Mouse (Mus musculus) midbrain, embryonic 10.5 days (tissue): ENCODE measurements around the gene Ube2f. TPM values are rescaled to one million over a fixed set of nuclear protein-coding genes. Genes with fewer than 3 reads are reported as not detected.

ENCODE experiments used
- DNase-seq: peaks from one replicate; pipeline ENCODE4 v3.0.0-alpha.2; 2017; ENCODE audit warnings: low spot score
- H3K27ac ChIP-seq: fragments of 300-500 bp; sonication (generic); replicated peaks from 2 replicates; pipeline ENCODE4 v1.5.1; 2016; ENCODE audit warnings: mild to moderate bottlenecking
- H3K27me3 ChIP-seq: fragments of 300-500 bp; sonication (generic); 2 replicates; pipeline ENCODE4 v1.6.1; 2016; ENCODE audit warnings: low read depth, mild to moderate bottlenecking; ENCODE audit not compliant: poor library complexity, severe bottlenecking
- H3K36me3 ChIP-seq: fragments of 300-500 bp; sonication (generic); 2 replicates; pipeline ENCODE4 v1.6.1; 2016; ENCODE audit warnings: mild to moderate bottlenecking, moderate library complexity
- H3K4me1 ChIP-seq: fragments of 300-500 bp; sonication (generic); 2 replicates; pipeline ENCODE4 v1.6.1; 2016
- H3K4me3 ChIP-seq: fragments of 300-500 bp; sonication (generic); 2 replicates; pipeline ENCODE4 v1.5.1; 2016; ENCODE audit warnings: mild to moderate bottlenecking, moderate library complexity
- H3K9me3 ChIP-seq: fragments of 300-500 bp; sonication (generic); replicated peaks from 2 replicates; pipeline ENCODE4 v1.6.1; 2016; ENCODE audit warnings: mild to moderate bottlenecking
- WGBS: fragments of 180-500 bp; shearing (Covaris S2); methylation state at CpG from one replicate; pipeline ENCODE4 v1.1.7; 2016; 5-methylcytosine and 5-hydroxymethylcytosine counted together
- polyA plus RNA-seq: library from polyadenylated mRNA; unstranded; fragments of >200 nt; fragmentation: Nextera tagmentation; extraction: Ambion mirVana; gene quantifications from 2 replicates; pipeline ENCODE4 v1.2.1, GENCODE M21; 2016

The Ube2f gene
- polyA plus RNA-seq, 1 experiment from 2014 or later: 92.1 TPM

- H3K4me3 ChIP-seq: no peak overlapping the region
- 90% methylated on average over 13 of the region's 13 CpGs for WGBS
These were observed 59.4 kb downstream of the Ube2f start for GRCm38 (mm10) chr1:91309366-91310085.

DNA sequence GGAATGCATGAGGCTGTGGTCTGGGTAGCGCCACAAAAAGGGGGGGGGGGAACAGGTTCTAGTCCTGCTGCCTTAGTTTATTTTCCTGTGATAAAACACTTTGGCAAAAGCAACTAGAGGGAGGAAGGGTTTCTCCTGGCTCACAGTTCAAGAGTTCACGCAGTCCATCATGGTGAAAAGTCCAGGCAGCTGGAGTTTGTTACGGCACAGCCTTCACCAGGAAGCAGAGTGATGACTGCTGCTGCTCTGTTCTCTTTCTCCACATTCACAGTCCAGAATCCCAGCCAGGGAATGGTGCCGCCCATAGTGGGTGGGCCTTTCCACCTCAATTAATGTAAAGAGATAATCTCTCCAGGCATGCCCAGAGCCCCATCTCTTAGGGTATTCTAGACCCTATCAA is 62.2 kb downstream of the Ube2f start:
- H3K4me3 ChIP-seq: no peak overlapping the region
- H3K4me1 ChIP-seq: peaks cover 12% of the 10 kb centered on the region
- no peak overlapping the region for H3K27ac ChIP-seq
- DNase-seq: no peak
- WGBS: 94% methylated on average over 4 of the region's 4 CpGs
- no peaks in the 10 kb centered on the region for H3K27me3 ChIP-seq
- peaks cover 55% of the 10 kb centered on the region for H3K36me3 ChIP-seq
- H3K9me3 ChIP-seq: no peaks in the 10 kb centered on the region

More at GRCm38 (mm10) chr1:91309366-91310085, 59.4 kb downstream of the Ube2f start:
- no peaks in the 10 kb centered on the region for H3K27me3 ChIP-seq
- no peaks in the 10 kb centered on the region for H3K9me3 ChIP-seq
- no peak for DNase-seq
- H3K36me3 ChIP-seq: peaks cover 74% of the 10 kb centered on the region
- peaks cover 12% of the 10 kb centered on the region for H3K4me1 ChIP-seq
- H3K27ac ChIP-seq: no peak overlapping the region

DNA sequence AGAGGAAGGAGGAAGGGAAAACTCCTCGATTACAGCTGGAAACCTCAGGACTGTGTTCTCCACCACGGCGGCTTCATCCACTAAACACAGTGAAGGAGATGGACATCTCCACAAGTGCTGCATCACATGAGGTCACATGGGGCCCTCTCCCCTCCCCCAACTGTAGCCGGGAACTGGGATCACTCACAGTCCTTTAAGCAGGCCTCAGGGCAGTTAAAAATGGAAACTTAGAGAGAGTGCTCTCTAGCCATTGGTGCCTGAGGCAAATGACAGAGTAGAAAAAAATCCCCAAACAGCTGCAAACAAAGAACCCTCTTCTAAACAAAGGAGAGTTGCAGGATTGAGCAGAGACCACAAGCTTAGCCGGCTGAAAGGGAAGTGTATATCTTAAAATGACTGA is 63.1 kb downstream of the Ube2f start:
- Histone ChIP-seq H3K27ac (peak overlapping the region; percentile 73), H3K4me3 (no peak overlapping the region), H3K4me1 (peaks cover 12% of the 10 kb centered on the region), H3K27me3 (no peaks in the 10 kb centered on the region), H3K9me3 (no peaks in the 10 kb centered on the region), H3K36me3 (peaks cover 48% of the 10 kb centered on the region)
- WGBS: 59% methylated on average over 5 of the region's 5 CpGs
- DNase-seq: peak; percentile 41

DNA sequence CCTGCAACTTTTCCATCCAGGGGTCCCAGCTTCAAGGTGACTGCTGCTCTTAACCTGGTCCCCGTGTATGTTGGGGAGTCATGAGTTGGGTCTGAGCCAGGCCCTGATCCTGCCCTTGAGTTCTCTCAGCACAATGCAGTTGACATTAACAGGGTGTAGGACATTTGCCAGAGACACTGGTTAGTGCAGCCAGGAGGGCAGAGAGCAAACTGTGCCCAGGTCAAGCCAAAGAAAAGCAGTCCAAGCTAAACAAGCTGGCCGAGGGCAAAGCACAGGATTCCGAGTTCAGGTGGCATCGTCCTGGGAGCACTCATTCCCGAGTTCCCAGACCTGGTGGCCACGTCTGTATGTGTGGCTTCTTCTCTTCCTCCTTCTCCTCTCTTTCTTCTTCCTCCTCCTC is 67.6 kb downstream of the Ube2f start:
- no peak overlapping the region for H3K27ac ChIP-seq
- WGBS: 84% methylated on average over 6 of the region's 6 CpGs
- no peaks in the 10 kb centered on the region for H3K27me3 ChIP-seq
- H3K36me3 ChIP-seq: peaks cover 6% of the 10 kb centered on the region; the same call in 1 of the 2 replicates
- H3K9me3 ChIP-seq: no peaks in the 10 kb centered on the region
- no peak overlapping the region for H3K4me3 ChIP-seq
- H3K4me1 ChIP-seq: peaks cover 12% of the 10 kb centered on the region
- no peak for DNase-seq

GRCm38 (mm10) chr1:91321760-91322438 is 71.8 kb downstream of the Ube2f start, which contains the start of gene Espnl:
Espnl (plus strand) TSS chr1:91322075.
- DNase-seq: no peak
- H3K4me1 ChIP-seq: peaks cover 7% of the 10 kb centered on the region; the same call in 1 of the 2 replicates
- no peaks in the 10 kb centered on the region for H3K27me3 ChIP-seq
- 83% methylated on average over 19 of the region's 19 CpGs for WGBS
- H3K27ac ChIP-seq: no peak within 1 kb of the TSS
- no peak within 1 kb of the TSS for H3K4me3 ChIP-seq
- no peaks in the 10 kb centered on the region for H3K9me3 ChIP-seq
- H3K36me3 ChIP-seq: no peaks in the 10 kb centered on the region

DNA sequence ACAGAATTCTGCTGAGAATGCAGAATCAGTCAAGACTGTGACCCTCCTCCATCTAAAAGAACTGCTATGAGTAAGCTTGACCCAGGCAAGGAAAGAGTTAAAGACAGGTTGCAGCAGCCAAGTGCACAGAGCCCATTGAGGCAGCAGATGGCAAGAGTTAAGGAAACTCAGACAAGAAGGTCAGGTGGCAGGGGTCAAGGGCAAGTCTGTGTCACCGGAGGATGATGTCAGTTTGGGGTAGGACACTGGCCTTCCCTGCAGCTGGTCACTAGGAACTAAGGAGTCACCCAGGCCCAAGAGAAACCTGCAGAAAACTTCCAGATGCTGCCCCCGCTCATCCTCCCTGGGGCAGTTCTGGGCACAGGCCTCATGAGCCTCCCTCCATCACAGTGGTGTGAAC is 74.5 kb downstream of the Ube2f start:
- no peak overlapping the region for H3K4me3 ChIP-seq
- H3K36me3 ChIP-seq: no peaks in the 10 kb centered on the region
- peaks cover 7% of the 10 kb centered on the region; the same call in 1 of the 2 replicates for H3K4me1 ChIP-seq
- no peak overlapping the region for H3K27ac ChIP-seq
- no peaks in the 10 kb centered on the region for H3K9me3 ChIP-seq
- 81% methylated on average over 2 of the region's 2 CpGs for WGBS
- H3K27me3 ChIP-seq: no peaks in the 10 kb centered on the region
- no peak for DNase-seq

- Histone ChIP-seq H3K4me3 (no peak overlapping the region), H3K27me3 (no peaks in the 10 kb centered on the region), H3K4me1 (peaks cover 7% of the 10 kb centered on the region; the same call in 1 of the 2 replicates), H3K36me3 (no peaks in the 10 kb centered on the region), H3K27ac (no peak overlapping the region), H3K9me3 (no peaks in the 10 kb centered on the region)
- DNase-seq: no peak
- WGBS: 78% methylated on average over 4 of the region's 4 CpGs
These were observed 75.5 kb downstream of the Ube2f start for GRCm38 (mm10) chr1:91325488-91326042.

DNA sequence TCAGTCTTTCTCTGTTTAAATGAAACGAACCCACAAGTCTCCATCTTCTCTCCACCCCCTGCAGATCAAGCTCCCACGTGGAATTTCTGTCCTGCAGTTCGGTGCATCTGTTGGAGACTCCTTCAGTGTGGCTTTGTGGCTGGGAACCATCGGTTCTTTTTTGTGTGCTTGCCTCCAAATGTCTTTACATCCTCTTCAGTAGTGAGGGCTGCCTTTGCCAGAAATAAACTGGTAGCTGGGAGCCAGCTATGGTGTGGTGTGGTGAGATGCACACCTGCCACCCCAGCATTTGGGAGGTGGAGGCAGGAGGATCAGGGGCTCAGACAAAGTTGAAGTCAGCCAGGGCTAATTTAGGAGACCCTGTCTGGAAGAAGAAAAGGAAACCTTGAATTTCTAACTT is 82.0 kb downstream of the Ube2f start:
- no peak for DNase-seq
- H3K4me1 ChIP-seq: no peaks in the 10 kb centered on the region
- WGBS: 63% methylated on average over 4 of the region's 4 CpGs
- no peaks in the 10 kb centered on the region for H3K9me3 ChIP-seq
- no peaks in the 10 kb centered on the region for H3K27me3 ChIP-seq
- H3K4me3 ChIP-seq: no peak overlapping the region
- no peaks in the 10 kb centered on the region for H3K36me3 ChIP-seq
- no peak overlapping the region for H3K27ac ChIP-seq

- H3K4me3 ChIP-seq: no peak overlapping the region
- H3K27me3 ChIP-seq: no peaks in the 10 kb centered on the region
- H3K36me3 ChIP-seq: no peaks in the 10 kb centered on the region
- H3K9me3 ChIP-seq: no peaks in the 10 kb centered on the region
- H3K27ac ChIP-seq: no peak overlapping the region
- no peak for DNase-seq
- no peaks in the 10 kb centered on the region; the same call in 1 of the 2 replicates for H3K4me1 ChIP-seq
These were observed 83.5 kb downstream of the Ube2f start for GRCm38 (mm10) chr1:91333582-91333981.

- Histone ChIP-seq H3K9me3 (no peaks in the 10 kb centered on the region), H3K4me1 (no peaks in the 10 kb centered on the region; the same call in 1 of the 2 replicates), H3K36me3 (no peaks in the 10 kb centered on the region), H3K4me3 (no peak overlapping the region), H3K27ac (no peak overlapping the region), H3K27me3 (peaks cover 12% of the 10 kb centered on the region)
- DNase-seq: no peak
- 92% methylated on average over 7 of the region's 7 CpGs for WGBS
These were observed 87.3 kb downstream of the Ube2f start for GRCm38 (mm10) chr1:91337355-91337754.
